Mouse (Mus musculus): ENCODE measurements at regions not wholly inside any gene's neighbourhood (a gene's known extent, or its start where the extent isn't known, plus 50 kb on each side); places are given as distances from the start of the nearest gene placed in this dataset.

DNA sequence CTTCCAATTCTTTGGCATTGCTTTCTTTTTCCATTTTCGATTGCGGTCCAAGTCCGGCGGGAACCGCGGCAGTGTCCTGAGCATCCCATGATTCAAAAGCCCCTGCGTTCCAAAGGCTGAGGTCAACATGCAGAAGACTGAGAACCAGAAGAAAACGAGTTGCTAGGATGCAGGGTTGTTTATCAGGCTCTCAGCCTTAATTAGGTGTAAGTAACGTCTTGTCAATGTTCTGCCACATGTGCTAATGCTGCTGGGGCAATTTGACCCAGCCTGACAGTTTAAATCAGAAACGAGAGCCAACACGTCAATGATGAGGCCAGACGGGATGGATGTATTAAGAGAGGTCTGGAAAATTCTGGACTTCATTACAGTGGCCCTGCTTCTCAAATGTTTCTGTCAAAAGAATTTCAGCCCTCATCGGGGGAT, 239.4 kb downstream of the Gm45692 start:
- no peak overlapping the region for H3K4me3 ChIP-seq (ENCODE audit: insufficient read depth, poor library complexity, severe bottlenecking)
- no peaks in the 10 kb centered on the region for H3K79me3 ChIP-seq (ENCODE audit: low read depth)
- H3K79me2 ChIP-seq (ENCODE audit: control insufficient read depth, insufficient read depth): no peaks in the 10 kb centered on the region
- TF ChIP-seq MYOG (IDR thresholded peaks at IDR 0.05; ENCODE audit: control insufficient read depth, extremely low read depth, insufficient read length) (no peak), MAX (IDR thresholded peaks at IDR 0.05) (no peak), CTCF (IDR thresholded peaks at IDR 0.05; ENCODE audit: control insufficient read depth, insufficient read depth, insufficient read length) (no peak), FOSL1 (IDR thresholded peaks at IDR 0.05; ENCODE audit: insufficient read depth, low read length, poor library complexity, severe bottlenecking) (no peak)
- H3K36me3 ChIP-seq (ENCODE audit: control insufficient read depth, insufficient read depth): no peaks in the 10 kb centered on the region
- no peaks in the 10 kb centered on the region for H3K27me3 ChIP-seq (ENCODE audit: control insufficient read depth, insufficient read depth, insufficient read length)
- no peak overlapping the region for H3ac ChIP-seq (ENCODE audit: control insufficient read depth, insufficient read length, low read depth)

DNA sequence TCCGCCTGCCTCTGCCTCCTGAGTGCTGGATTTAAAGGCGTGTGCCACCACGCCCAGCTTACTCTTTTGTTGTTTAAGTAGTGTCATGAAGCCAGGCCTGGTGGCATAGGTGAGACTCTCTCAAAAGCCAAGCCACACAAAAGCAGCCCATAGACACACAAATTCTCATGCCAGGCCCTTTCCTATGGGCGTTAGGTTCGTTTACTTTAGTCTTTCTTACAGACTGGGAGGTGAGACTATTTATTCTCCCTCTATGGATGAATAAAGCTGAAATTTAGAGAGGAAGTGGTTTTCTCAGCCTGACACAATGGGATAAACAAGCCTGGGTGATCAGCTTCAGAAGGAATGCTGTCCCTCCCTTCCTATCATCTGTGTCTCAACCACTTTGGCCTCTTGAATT, 243.0 kb downstream of the Gm45692 start:
- Histone ChIP-seq H3K27me3 (ENCODE audit: control insufficient read depth, insufficient read depth, insufficient read length) (no peaks in the 10 kb centered on the region), H3K79me2 (ENCODE audit: control insufficient read depth, insufficient read depth) (no peaks in the 10 kb centered on the region), H3K79me3 (ENCODE audit: low read depth) (no peaks in the 10 kb centered on the region), H3K4me3 (ENCODE audit: insufficient read depth, poor library complexity, severe bottlenecking) (no peak overlapping the region), H3ac (ENCODE audit: control insufficient read depth, insufficient read length, low read depth) (no peak overlapping the region), H3K36me3 (ENCODE audit: control insufficient read depth, insufficient read depth) (no peaks in the 10 kb centered on the region)
- TF ChIP-seq MYOD1 (IDR thresholded peaks at IDR 0.05; ENCODE audit: control insufficient read depth, insufficient read length, low read depth) (no peak), MAX (IDR thresholded peaks at IDR 0.05) (no peak), CEBPB (IDR thresholded peaks at IDR 0.05; ENCODE audit: low read depth) (no peak), CTCF (IDR thresholded peaks at IDR 0.05; ENCODE audit: control insufficient read depth, insufficient read depth, insufficient read length) (no peak), USF1 (IDR thresholded peaks at IDR 0.05; ENCODE audit: low read depth) (no peak), MYOG (IDR thresholded peaks at IDR 0.05; ENCODE audit: control insufficient read depth, extremely low read depth, insufficient read length) (no peak), FOSL1 (IDR thresholded peaks at IDR 0.05; ENCODE audit: insufficient read depth, low read length, poor library complexity, severe bottlenecking) (no peak)

DNA sequence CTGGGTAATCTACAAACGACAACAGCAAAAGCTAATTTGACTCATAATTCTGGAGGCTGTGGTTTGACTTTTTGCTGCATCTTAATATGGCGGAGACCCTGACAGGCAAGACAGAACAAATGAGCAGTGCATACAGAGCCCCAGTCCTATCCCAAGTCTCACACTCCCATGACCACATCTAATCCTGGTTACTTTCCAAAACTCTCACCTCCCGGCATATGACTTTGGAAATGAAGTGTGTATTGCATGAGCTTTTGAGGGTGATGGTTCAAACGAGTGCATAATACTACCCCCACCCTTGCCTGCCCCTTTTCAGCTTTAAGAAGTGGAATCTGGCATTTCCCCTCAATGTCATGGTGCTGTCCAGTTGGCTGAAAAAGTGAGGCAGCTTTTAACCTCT, 244.3 kb downstream of the Gm45692 start:
- Histone ChIP-seq H3K36me3 (ENCODE audit: control insufficient read depth, insufficient read depth) (no peaks in the 10 kb centered on the region), H3K27me3 (ENCODE audit: control insufficient read depth, insufficient read depth, insufficient read length) (no peaks in the 10 kb centered on the region), H3K79me3 (ENCODE audit: low read depth) (no peaks in the 10 kb centered on the region), H3K4me3 (ENCODE audit: insufficient read depth, poor library complexity, severe bottlenecking) (no peak overlapping the region), H3K79me2 (ENCODE audit: control insufficient read depth, insufficient read depth) (no peaks in the 10 kb centered on the region), H3ac (ENCODE audit: control insufficient read depth, insufficient read length, low read depth) (no peak overlapping the region)
- no peak for TF ChIP-seq USF1 (IDR thresholded peaks at IDR 0.05; ENCODE audit: low read depth)
- TF ChIP-seq FOSL1 (IDR thresholded peaks at IDR 0.05; ENCODE audit: insufficient read depth, low read length, poor library complexity, severe bottlenecking): no peak
- TF ChIP-seq CEBPB (IDR thresholded peaks at IDR 0.05; ENCODE audit: low read depth): no peak
- TF ChIP-seq MYOG (IDR thresholded peaks at IDR 0.05; ENCODE audit: control insufficient read depth, extremely low read depth, insufficient read length): no peak
- TF ChIP-seq MYOD1 (IDR thresholded peaks at IDR 0.05; ENCODE audit: control insufficient read depth, insufficient read length, low read depth): no peak
- TF ChIP-seq MAX (IDR thresholded peaks at IDR 0.05): no peak
- TF ChIP-seq CTCF (IDR thresholded peaks at IDR 0.05; ENCODE audit: control insufficient read depth, insufficient read depth, insufficient read length): no peak

DNA sequence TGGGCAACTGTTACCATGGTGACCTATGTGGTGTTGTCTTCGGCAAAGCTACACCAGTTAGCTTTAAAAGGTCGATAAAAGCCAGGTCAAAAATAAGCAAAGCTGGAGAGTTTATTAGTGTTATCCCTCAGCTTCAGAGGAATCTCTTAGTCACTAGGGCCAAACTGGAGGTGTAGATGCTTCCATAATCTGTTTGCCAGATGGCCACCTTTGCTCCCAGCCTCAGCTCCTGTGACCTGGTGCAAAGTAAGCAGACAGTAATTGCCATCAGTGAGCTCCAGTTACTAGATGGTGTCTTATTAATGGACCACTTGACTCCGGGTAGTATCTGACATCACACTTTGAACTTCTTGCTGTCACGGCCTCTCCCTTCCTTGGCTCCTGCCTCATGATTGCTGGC, 245.3 kb downstream of the Gm45692 start:
- TF ChIP-seq MYOG (IDR thresholded peaks at IDR 0.05; ENCODE audit: control insufficient read depth, extremely low read depth, insufficient read length) (no peak), CEBPB (IDR thresholded peaks at IDR 0.05; ENCODE audit: low read depth) (no peak), FOSL1 (IDR thresholded peaks at IDR 0.05; ENCODE audit: insufficient read depth, low read length, poor library complexity, severe bottlenecking) (no peak), CTCF (IDR thresholded peaks at IDR 0.05; ENCODE audit: control insufficient read depth, insufficient read depth, insufficient read length) (no peak), USF1 (IDR thresholded peaks at IDR 0.05; ENCODE audit: low read depth) (no peak), MYOD1 (IDR thresholded peaks at IDR 0.05; ENCODE audit: control insufficient read depth, insufficient read length, low read depth) (no peak), MAX (IDR thresholded peaks at IDR 0.05) (no peak)
- H3K4me3 ChIP-seq (ENCODE audit: insufficient read depth, poor library complexity, severe bottlenecking): no peak overlapping the region
- H3K79me2 ChIP-seq (ENCODE audit: control insufficient read depth, insufficient read depth): no peaks in the 10 kb centered on the region
- H3K79me3 ChIP-seq (ENCODE audit: low read depth): no peaks in the 10 kb centered on the region
- H3ac ChIP-seq (ENCODE audit: control insufficient read depth, insufficient read length, low read depth): no peak overlapping the region
- no peaks in the 10 kb centered on the region for H3K36me3 ChIP-seq (ENCODE audit: control insufficient read depth, insufficient read depth)
- no peaks in the 10 kb centered on the region for H3K27me3 ChIP-seq (ENCODE audit: control insufficient read depth, insufficient read depth, insufficient read length)

DNA sequence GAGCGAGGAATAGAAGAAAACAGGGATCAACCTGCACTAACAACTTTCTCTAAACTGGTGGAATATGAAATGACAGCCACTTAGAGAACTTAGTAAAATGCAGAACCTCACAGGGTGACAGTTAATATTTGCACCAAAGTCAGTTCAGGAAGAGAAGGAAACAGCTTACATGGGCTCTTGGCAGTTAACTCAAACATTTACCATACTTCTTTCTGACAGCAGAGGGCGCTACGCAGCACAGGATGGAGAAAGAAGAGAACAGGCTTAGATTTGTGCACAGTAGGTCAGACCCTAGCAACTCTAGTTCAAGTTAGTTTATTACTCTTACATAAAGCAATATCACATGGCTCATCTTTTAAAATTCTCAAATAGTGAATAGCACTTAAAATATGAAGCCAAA, 261.3 kb downstream of the Gm45692 start:
- no peak overlapping the region for H3ac ChIP-seq (ENCODE audit: control insufficient read depth, insufficient read length, low read depth)
- H3K27me3 ChIP-seq (ENCODE audit: control insufficient read depth, insufficient read depth, insufficient read length): no peaks in the 10 kb centered on the region
- H3K79me2 ChIP-seq (ENCODE audit: control insufficient read depth, insufficient read depth): no peaks in the 10 kb centered on the region
- no peak overlapping the region for H3K4me3 ChIP-seq (ENCODE audit: insufficient read depth, poor library complexity, severe bottlenecking)
- no peak for TF ChIP-seq MYOG (IDR thresholded peaks at IDR 0.05; ENCODE audit: control insufficient read depth, extremely low read depth, insufficient read length)
- peak; percentile 10 for TF ChIP-seq CTCF (IDR thresholded peaks at IDR 0.05; ENCODE audit: control insufficient read depth, insufficient read depth, insufficient read length)
- H3K36me3 ChIP-seq (ENCODE audit: control insufficient read depth, insufficient read depth): no peaks in the 10 kb centered on the region
- no peaks in the 10 kb centered on the region for H3K79me3 ChIP-seq (ENCODE audit: low read depth)

DNA sequence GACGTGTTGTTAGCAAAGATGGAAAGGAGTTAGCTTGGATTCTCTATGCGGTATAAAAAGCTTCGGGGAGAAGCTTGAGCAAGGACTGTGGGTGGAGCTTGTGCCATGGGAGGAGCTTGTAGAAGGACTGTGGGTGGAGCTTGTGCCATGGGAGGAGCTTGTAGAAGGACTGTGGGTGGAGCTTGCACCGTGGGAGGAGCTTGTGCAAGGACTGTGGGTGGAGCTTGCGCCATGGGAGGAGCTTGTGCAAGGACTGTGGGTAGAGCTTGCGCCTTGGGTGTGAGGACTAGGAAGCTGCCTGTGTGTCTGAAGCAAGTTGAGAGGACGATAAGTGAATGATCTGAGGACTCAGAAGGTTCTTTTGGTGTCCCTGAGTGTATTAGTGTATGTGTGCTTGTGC, 263.1 kb downstream of the Gm45692 start:
- H3K27me3 ChIP-seq (ENCODE audit: control insufficient read depth, insufficient read depth, insufficient read length): no peaks in the 10 kb centered on the region
- H3ac ChIP-seq (ENCODE audit: control insufficient read depth, insufficient read length, low read depth): no peak overlapping the region
- no peak for TF ChIP-seq USF1 (IDR thresholded peaks at IDR 0.05; ENCODE audit: low read depth)
- TF ChIP-seq CTCF (IDR thresholded peaks at IDR 0.05; ENCODE audit: control insufficient read depth, insufficient read depth, insufficient read length): no peak
- no peak for TF ChIP-seq MYOD1 (IDR thresholded peaks at IDR 0.05; ENCODE audit: control insufficient read depth, insufficient read length, low read depth)
- no peak for TF ChIP-seq MAX (IDR thresholded peaks at IDR 0.05)
- no peaks in the 10 kb centered on the region for H3K79me3 ChIP-seq (ENCODE audit: low read depth)
- no peak overlapping the region for H3K4me3 ChIP-seq (ENCODE audit: insufficient read depth, poor library complexity, severe bottlenecking)
- H3K36me3 ChIP-seq (ENCODE audit: control insufficient read depth, insufficient read depth): no peaks in the 10 kb centered on the region
- H3K79me2 ChIP-seq (ENCODE audit: control insufficient read depth, insufficient read depth): no peaks in the 10 kb centered on the region

All from C2C12 (cell line).